19 mouse cellular contexts compared by ENCODE assay signal in genomic region chr6:125212621-125213020, GRCm38 (mm10). TPM values are rescaled to one million over a fixed set of nuclear protein-coding genes. Genes with fewer than 3 reads are reported as not detected.
"Had no signal": no experiment of that assay in that cellular context is flagged by ENCODE, and none has a peak within 500 bp of the region (broad histone marks: within the 10 kb centered on the region; RNA-seq: fewer than 3 reads in every experiment).

No protein-coding gene starts in this region.

- H3K4me3 ChIP-seq: kidney, embryonic 15.5 days; left cerebral cortex, adult 2 months; liver, embryonic 13.5 days had no signal

- H3K27ac ChIP-seq: kidney, embryonic 15.5 days; left cerebral cortex, adult 2 months; liver, embryonic 13.5 days; stomach, postnatal 0 days had no signal

- H3K36me3 ChIP-seq: kidney, embryonic 15.5 days; liver, embryonic 13.5 days had no signal

- DNase-seq: kidney, postnatal 10 days; kidney, postnatal 4 days; layer of hippocampus, adult 9-11 months; layer of hippocampus, postnatal 36 days; liver, embryonic 13.5 days; lung, adult 2 months; lung, postnatal 14 days; lung, postnatal 4 days; midbrain, embryonic 14.5 days; thymus, adult 2 months; thymus, postnatal 14 days; thymus, postnatal 4 days had no signal

RNA-seq across cellular contexts. Expression of gene Cd27, which starts 24.2 kb away (rescaled TPM):
- total RNA-seq: layer of hippocampus, adult 18-20 months; layer of hippocampus, postnatal 36 days; left cerebral cortex, adult 2 months; left cerebral cortex, postnatal 10 days; left cerebral cortex, postnatal 36 days; midbrain, postnatal 0 days had no signal
